Mouse (Mus musculus): ENCODE data around the gene Plek2. TPM values are rescaled to one million over a fixed set of nuclear protein-coding genes. Genes with fewer than 3 reads are reported as not detected.
A peak's percentile ranks its signal among the peaks of the same experiment; 100 is the strongest.

Gene Plek2
- total and polyA plus RNA-seq, 3 experiments = 11.2 to 17.7 TPM; not detected in 1

DNA sequence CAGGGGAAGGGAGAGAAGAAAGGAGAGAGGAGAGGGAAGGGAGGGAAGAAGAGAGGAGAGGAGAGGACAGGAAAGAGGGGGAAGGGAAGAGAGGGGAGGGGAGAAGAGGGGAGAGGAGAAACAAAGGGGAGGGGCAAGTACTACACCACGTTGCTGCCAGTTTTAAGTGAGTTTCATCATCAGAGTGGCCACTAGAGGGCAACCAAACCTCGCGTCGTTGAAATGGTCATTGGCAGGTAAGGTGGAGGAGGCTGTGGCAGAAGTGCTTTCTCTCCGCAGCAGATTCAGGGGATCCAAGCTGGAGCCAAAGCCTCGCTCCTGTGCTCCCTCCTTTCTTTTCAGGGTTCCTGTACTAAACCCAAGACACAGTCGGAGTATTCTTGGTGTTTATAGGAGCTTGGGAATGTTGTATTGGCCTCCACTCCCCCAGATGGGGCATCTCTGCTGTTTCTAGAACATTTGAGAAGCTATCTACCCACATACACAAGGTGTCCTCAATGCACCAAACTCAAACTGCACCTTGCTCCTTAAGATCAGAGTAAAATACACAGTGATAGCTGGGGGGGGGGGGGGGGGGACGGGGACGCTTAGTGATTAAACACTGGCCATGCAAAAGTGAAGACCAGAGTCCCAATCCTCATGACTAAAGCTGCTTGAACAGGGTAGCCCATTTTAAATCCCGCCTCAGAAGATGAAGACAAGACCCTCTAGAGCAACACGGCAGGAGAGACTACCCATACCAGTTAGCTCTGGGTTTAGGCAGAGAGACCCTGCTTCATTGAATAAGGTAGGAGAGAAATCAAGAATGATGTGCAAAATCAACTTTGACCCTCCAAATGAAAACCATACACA is 11.7 kb upstream of the Plek2 start (continued):
- TF ChIP-seq TAL1 (IDR thresholded peaks at IDR 0.05; ENCODE audit: low read length) (no peak), MYC (IDR thresholded peaks at IDR 0.05; ENCODE audit: low read depth, low read length) (peak; percentile 93), BHLHE40 (IDR thresholded peaks at IDR 0.05; ENCODE audit: borderline replicate concordance, low read depth, low read length) (0 out of 2 replicates have a peak, but pooled peaks have one; percentile 19), EP300 (IDR thresholded peaks at IDR 0.05; ENCODE audit: low read depth in 1 of 2, low read length in 2 of 2) (0 out of 4 replicates have a peak, but pooled peaks of 1 of the 2 experiments have one; percentile 23), CHD2 (IDR thresholded peaks at IDR 0.05; ENCODE audit: low read length) (no peak), USF2 (IDR thresholded peaks at IDR 0.05; ENCODE audit: borderline replicate concordance in 1 of 2, insufficient read depth in 1 of 2, low read depth in 1 of 2, low read length in 2 of 2) (no peak)

DNA sequence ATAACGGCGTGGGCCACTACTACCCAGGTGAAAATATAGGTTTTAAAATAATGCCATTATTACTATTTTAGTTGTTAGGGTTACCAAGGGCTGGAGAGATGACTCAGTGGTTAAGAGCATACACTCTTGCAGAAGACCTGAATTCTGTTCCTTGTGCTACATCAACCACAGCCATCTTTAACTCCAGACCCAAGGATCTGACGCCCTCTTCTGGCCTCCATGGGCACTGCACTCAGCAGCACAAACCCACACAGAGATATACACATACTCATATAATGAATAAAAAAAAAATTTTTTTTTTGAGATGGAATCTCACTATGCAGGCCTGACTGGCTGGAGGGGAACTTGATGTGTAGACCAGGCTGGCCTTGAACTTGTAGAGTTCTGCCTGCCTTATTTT is 9.5 kb upstream of the Plek2 start:
- H3K4me1 ChIP-seq (ENCODE audit: control insufficient read depth in 1 of 2, insufficient read depth in 2 of 2, low read length in 2 of 2) = no peaks in the 10 kb centered on the region; a peak in 2 of 4 replicates
- peak; percentile 45 for DNase-seq (ENCODE audit: low read depth, low spot score)
- H3K9ac ChIP-seq (ENCODE audit: control insufficient read depth, low read depth, low read length, poor library complexity, severe bottlenecking) = no peak overlapping the region
- TF ChIP-seq CTCF (IDR thresholded peaks at IDR 0.05 in 2 of 3, conservative IDR thresholded peaks at IDR 0.05 in 1 of 3; ENCODE audit: control insufficient read depth in 1 of 3, insufficient read depth in 1 of 3, low read depth in 2 of 3, low read length in 3 of 3, poor library complexity in 1 of 3, severe bottlenecking in 1 of 3) (peak; percentile 47 to 68 (median 63)), SMC3 (IDR thresholded peaks at IDR 0.05; ENCODE audit: low read depth, low read length) (peak; percentile 33), RAD21 (IDR thresholded peaks at IDR 0.05; ENCODE audit: low read depth, low read length) (peak; percentile 44), MEF2A (IDR thresholded peaks at IDR 0.05; ENCODE audit: extremely low read depth, insufficient replicate concordance, low read depth, low read length, poor library complexity, severe bottlenecking) (no peak)
- no peak overlapping the region for H3K4me3 ChIP-seq (ENCODE audit: control insufficient read depth in 1 of 2, insufficient read depth in 1 of 2, low read depth in 2 of 2, low read length in 2 of 2)
- H3K27me3 ChIP-seq (ENCODE audit: control insufficient read depth in 1 of 2, insufficient read depth in 2 of 2, low read length in 2 of 2) = no peaks in the 10 kb centered on the region
- H3K79me2 ChIP-seq (ENCODE audit: control insufficient read depth, insufficient read depth, low read length, poor library complexity) = no peaks in the 10 kb centered on the region
- no peak overlapping the region for H3K27ac ChIP-seq (ENCODE audit: control insufficient read depth, low read depth, low read length)
- no peaks in the 10 kb centered on the region for H3K9me3 ChIP-seq (replicated peaks; ENCODE audit: insufficient read depth, low read length)
- H3K36me3 ChIP-seq (ENCODE audit: control insufficient read depth in 1 of 2, insufficient read depth in 2 of 2, low read length in 2 of 2) = peaks cover 0 to 4% of the 10 kb centered on the region in 2 experiments; a peak in 2 of 4 replicates

DNA sequence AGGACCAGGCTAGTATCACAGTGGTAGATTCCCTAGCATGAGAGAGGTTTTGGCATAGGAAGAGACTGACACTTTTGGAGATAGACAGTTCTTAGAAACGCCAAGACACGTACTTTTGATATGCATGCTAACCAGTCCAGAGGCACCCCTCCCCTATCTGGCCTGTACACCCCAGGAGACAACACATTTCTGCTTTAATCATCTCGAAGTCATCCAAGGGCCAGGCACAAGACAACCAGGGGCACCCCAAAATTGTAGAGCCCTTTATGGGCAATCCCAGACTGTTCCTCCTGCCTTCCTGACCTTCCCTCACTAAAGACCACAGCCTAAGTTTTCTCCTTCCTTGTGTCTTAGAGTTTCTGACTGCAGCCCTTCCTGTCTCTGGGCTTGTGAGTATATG is 8.8 kb upstream of the Plek2 start:
- no peaks in the 10 kb centered on the region for H3K9me3 ChIP-seq (replicated peaks; ENCODE audit: insufficient read depth, low read length)
- DNase-seq (ENCODE audit: low read depth, low spot score) = peak; percentile 45
- peaks cover 0 to 5% of the 10 kb centered on the region in 2 experiments; a peak in 2 of 4 replicates for H3K36me3 ChIP-seq (ENCODE audit: control insufficient read depth in 1 of 2, insufficient read depth in 2 of 2, low read length in 2 of 2)
- H3K4me1 ChIP-seq (ENCODE audit: control insufficient read depth in 1 of 2, insufficient read depth in 2 of 2, low read length in 2 of 2) = peaks cover 0 to under 1% of the 10 kb centered on the region in 2 experiments; a peak in 3 of 4 replicates
- TF ChIP-seq EP300 (IDR thresholded peaks at IDR 0.05; ENCODE audit: low read depth in 1 of 2, low read length in 2 of 2) (0 out of 4 replicates have a peak, but pooled peaks of 1 of the 2 experiments have one; percentile 25), ZC3H11A (IDR thresholded peaks at IDR 0.05; ENCODE audit: low read depth, low read length) (no peak)
- H3K27ac ChIP-seq (ENCODE audit: control insufficient read depth, low read depth, low read length) = peak overlapping the region; percentile 22; the same call in 1 of the 2 replicates
- H3K79me2 ChIP-seq (ENCODE audit: control insufficient read depth, insufficient read depth, low read length, poor library complexity) = no peaks in the 10 kb centered on the region; the same call in 1 of the 2 replicates
- H3K9ac ChIP-seq (ENCODE audit: control insufficient read depth, low read depth, low read length, poor library complexity, severe bottlenecking) = no peak overlapping the region
- H3K4me3 ChIP-seq (ENCODE audit: control insufficient read depth in 1 of 2, insufficient read depth in 1 of 2, low read depth in 2 of 2, low read length in 2 of 2) = no peak overlapping the region
- H3K27me3 ChIP-seq (ENCODE audit: control insufficient read depth in 1 of 2, insufficient read depth in 2 of 2, low read length in 2 of 2) = no peaks in the 10 kb centered on the region

Measured in MEL (cell line).